Mouse (Mus musculus) stomach, embryonic 15.5 days (tissue): ENCODE measurements at regions not wholly inside any gene's neighbourhood (a gene's known extent, or its start where the extent isn't known, plus 50 kb on each side); places are given as distances from the start of the nearest gene placed in this dataset.

ENCODE experiments used
- ATAC-seq: fragments of 200-750 bp; cut with Nextera tagmentation; 2 replicates; pipeline ENCODE4 v1.8.0; 2017; ENCODE audit warnings: low read depth, moderate number of reproducible peaks, moderate TSS enrichment; ENCODE audit not compliant: insufficient read depth, low FRiP score
- H3K27ac ChIP-seq: fragments of 300-500 bp; sonication (generic); 2 replicates; pipeline ENCODE4 v1.5.1; 2015; ENCODE audit warnings: mild to moderate bottlenecking, inconsistent platforms
- H3K27me3 ChIP-seq: fragments of 300-500 bp; sonication (generic); replicated peaks from 2 replicates; pipeline ENCODE4 v1.6.1; 2015; ENCODE audit warnings: inconsistent platforms
- H3K36me3 ChIP-seq: fragments of 300-500 bp; sonication (generic); 2 replicates; pipeline ENCODE4 v1.6.1; 2015; ENCODE audit warnings: inconsistent platforms
- H3K4me1 ChIP-seq: fragments of 300-500 bp; sonication (generic); 2 replicates; pipeline ENCODE4 v1.6.1; 2015; ENCODE audit warnings: inconsistent platforms
- H3K4me2 ChIP-seq: fragments of 300-500 bp; sonication (generic); 2 replicates; pipeline ENCODE4 v1.6.1; 2015; ENCODE audit warnings: mild to moderate bottlenecking, inconsistent platforms
- H3K4me3 ChIP-seq: fragments of 300-500 bp; sonication (generic); replicated peaks from 2 replicates; pipeline ENCODE4 v1.5.1; 2015; ENCODE audit warnings: inconsistent platforms
- H3K9ac ChIP-seq: fragments of 300-500 bp; sonication (generic); 2 replicates; pipeline ENCODE4 v1.6.1; 2015; ENCODE audit warnings: inconsistent platforms
- H3K9me3 ChIP-seq: fragments of 300-500 bp; sonication (generic); 2 replicates; pipeline ENCODE4 v1.6.1; 2016; ENCODE audit warnings: inconsistent platforms
- WGBS: fragments of 180-500 bp; shearing (Covaris S2); methylation state at CpG from one replicate; pipeline ENCODE4 v1.1.7; 2015; 5-methylcytosine and 5-hydroxymethylcytosine counted together

DNA sequence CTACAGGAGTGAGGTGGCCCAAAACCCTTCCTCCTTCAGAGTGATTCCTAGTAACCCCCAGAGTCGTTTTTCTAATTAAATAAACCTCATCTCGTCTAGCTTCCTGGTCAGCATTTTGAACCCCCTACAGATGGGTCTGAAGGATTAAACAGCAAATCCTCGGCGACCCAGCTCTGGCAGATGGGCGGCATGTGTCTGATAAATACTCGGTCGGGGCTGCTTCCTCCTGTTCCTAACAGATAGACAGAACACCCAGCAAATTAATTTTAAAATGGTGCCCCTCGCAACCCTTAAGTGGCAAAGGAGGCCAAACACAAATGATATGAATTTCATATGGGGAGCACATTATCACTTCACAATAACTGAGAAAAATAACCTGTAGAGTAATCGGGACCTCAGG lies 93.2 kb downstream of the Otx2 start:
- Histone ChIP-seq H3K27me3 (no peaks in the 10 kb centered on the region), H3K4me1 (no peaks in the 10 kb centered on the region), H3K4me2 (no peak overlapping the region), H3K27ac (no peak overlapping the region), H3K9ac (no peak overlapping the region), H3K4me3 (no peak overlapping the region), H3K9me3 (no peaks in the 10 kb centered on the region), H3K36me3 (no peaks in the 10 kb centered on the region)
- WGBS = 34% methylated on average over 9 of the region's 9 CpGs
- no peak for ATAC-seq

DNA sequence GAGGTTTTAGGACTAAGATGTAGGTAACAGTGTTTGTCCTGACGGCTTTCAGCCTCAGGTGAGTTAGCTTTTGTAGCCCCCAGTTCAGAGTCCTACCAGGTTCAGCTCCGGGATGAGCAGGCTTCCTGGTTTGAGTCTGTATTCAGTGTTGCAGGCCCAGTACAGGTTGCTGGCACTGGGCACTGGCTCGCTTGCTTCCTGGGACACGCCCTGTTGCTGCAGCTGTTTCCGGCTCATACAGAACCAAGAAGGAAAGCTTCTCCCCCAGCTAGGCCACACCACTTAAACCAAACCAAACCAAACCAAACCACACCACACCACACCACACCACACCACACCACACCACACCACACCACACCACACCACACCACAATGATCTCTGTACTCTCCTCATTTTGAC lies 93.6 kb downstream of the Otx2 start:
- H3K9ac ChIP-seq = no peak overlapping the region
- WGBS = 70% methylated on average over 5 of the region's 5 CpGs
- H3K4me3 ChIP-seq = no peak overlapping the region
- H3K4me1 ChIP-seq = no peaks in the 10 kb centered on the region
- no peaks in the 10 kb centered on the region for H3K9me3 ChIP-seq
- no peak overlapping the region for H3K27ac ChIP-seq
- no peaks in the 10 kb centered on the region for H3K36me3 ChIP-seq
- no peak overlapping the region for H3K4me2 ChIP-seq
- H3K27me3 ChIP-seq = no peaks in the 10 kb centered on the region
- ATAC-seq = no peak
